Mouse (Mus musculus) cerebellum, adult 18-20 months (tissue): ENCODE data around the gene Fam155a.

Experiments used
- DNase-seq, 2 experiments: peaks; one replicate each; pipeline ENCODE4 v3.0.0; 2021

Gene Fam155a

GRCm38 (mm10) chr8:9255316-9255715 is 515.6 kb downstream of the Fam155a start:
- DNase-seq = peak; percentile 68 to 76

GRCm38 (mm10) chr8:9252991-9253390 is 518.0 kb downstream of the Fam155a start:
- no peak for DNase-seq

GRCm38 (mm10) chr8:9248109-9248821 is 522.7 kb downstream of the Fam155a start:
- DNase-seq = no peak

- DNase-seq = peak; percentile 81 to 85
Observed at GRCm38 (mm10) chr8:9245994-9246393, 525.0 kb downstream of the Fam155a start.

- no peak for DNase-seq
Observed at GRCm38 (mm10) chr8:9240996-9241395, 530.0 kb downstream of the Fam155a start.

- no peak for DNase-seq
Observed at GRCm38 (mm10) chr8:9239741-9240140, 531.2 kb downstream of the Fam155a start.

GRCm38 (mm10) chr8:9238974-9239373 is 532.0 kb downstream of the Fam155a start:
- DNase-seq = no peak

- DNase-seq = peak; percentile 92 to 95
Observed at GRCm38 (mm10) chr8:9233326-9233919, 537.5 kb downstream of the Fam155a start.

GRCm38 (mm10) chr8:9227779-9228464 is 543.0 kb downstream of the Fam155a start:
- DNase-seq = peak; percentile 71

GRCm38 (mm10) chr8:9226767-9227166 is 544.2 kb downstream of the Fam155a start:
- DNase-seq = no peak

GRCm38 (mm10) chr8:9211751-9212150 is 559.2 kb downstream of the Fam155a start:
- DNase-seq = no peak

- no peak for DNase-seq
Observed at GRCm38 (mm10) chr8:9207505-9208051, 563.4 kb downstream of the Fam155a start.

GRCm38 (mm10) chr8:9204345-9205067 is 566.5 kb downstream of the Fam155a start:
- no peak for DNase-seq

GRCm38 (mm10) chr8:9200099-9200498 is 570.9 kb downstream of the Fam155a start:
- no peak for DNase-seq

- DNase-seq = no peak
Observed at GRCm38 (mm10) chr8:9191682-9192081, 579.3 kb downstream of the Fam155a start.

GRCm38 (mm10) chr8:9188616-9189015 is 582.3 kb downstream of the Fam155a start:
- DNase-seq = no peak

- DNase-seq = no peak
Observed at GRCm38 (mm10) chr8:9185200-9185599, 585.8 kb downstream of the Fam155a start.

- no peak for DNase-seq
Observed at GRCm38 (mm10) chr8:9182461-9182860, 588.5 kb downstream of the Fam155a start.

- no peak for DNase-seq
Observed at GRCm38 (mm10) chr8:9180686-9181315, 590.2 kb downstream of the Fam155a start.

GRCm38 (mm10) chr8:9176974-9177373 is 594.0 kb downstream of the Fam155a start:
- no peak for DNase-seq

GRCm38 (mm10) chr8:9174865-9175565 is 595.9 kb downstream of the Fam155a start:
- DNase-seq = peak; percentile 21 to 36

GRCm38 (mm10) chr8:9171848-9172247 is 599.1 kb downstream of the Fam155a start:
- no peak for DNase-seq
